Mouse (Mus musculus): ENCODE results near the gene 6820408C15Rik. TPM values are rescaled to one million over a fixed set of nuclear protein-coding genes. Genes with fewer than 3 reads are reported as not detected.

Gene 6820408C15Rik
- polyA plus RNA-seq, 2 experiments = 0.18 to 0.41 TPM

DNA sequence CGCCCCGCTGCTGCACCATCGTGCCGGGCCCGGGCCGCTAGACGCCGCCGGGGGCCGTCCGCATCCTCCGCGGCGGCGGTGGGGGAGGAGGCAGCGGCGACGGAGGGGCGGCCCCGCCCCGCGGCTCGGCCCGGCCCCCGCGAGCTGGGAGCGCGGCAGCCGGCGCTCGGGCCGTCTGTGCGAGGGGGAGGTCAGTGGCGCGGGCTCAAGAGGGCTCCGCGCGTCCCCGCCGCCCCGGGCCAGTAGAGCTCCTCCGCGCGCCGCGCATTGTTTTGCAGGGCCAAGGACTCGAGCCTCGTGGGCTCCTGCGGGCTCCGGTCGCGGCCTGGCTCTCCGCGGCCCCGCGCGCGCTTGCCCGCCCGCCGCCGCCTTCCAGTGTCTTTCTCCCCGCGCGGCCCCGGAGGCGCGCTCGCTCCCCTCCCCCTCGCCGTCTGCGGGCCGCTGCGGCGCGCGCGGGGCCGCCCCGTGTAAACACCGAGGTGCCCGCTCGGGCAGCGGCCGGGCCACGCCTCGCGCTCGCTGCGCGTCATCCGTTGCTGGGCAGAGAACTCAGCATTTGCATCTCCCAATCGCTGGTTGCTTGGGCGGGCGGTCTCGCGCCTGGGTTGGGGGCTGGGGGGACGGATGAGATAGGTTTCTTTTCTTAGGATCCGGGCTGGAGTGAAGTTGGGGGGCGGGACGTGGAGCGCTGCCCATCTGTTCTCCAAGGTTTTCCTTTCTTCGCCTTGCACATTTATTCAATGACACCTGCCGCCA, 17.5 kb upstream of the 6820408C15Rik start, which contains the start of gene Sox12:
Gene Sox12 (minus strand): TSS at position 384 of the 756 bp plus-strand sequence.
- Histone ChIP-seq H3K4me1 (ENCODE audit: control insufficient read depth, insufficient read depth, low read length) (peaks cover 31% of the 10 kb centered on the region), H3K36me3 (ENCODE audit: control insufficient read depth, insufficient read depth, low read length) (peaks cover 19% of the 10 kb centered on the region), H3K27me3 (ENCODE audit: control insufficient read depth, insufficient read depth, low read length) (no peaks in the 10 kb centered on the region), H3K4me3 (replicated peaks; ENCODE audit: low read length) (peak within 1 kb of the TSS; percentile 93), H3K9ac (ENCODE audit: low read depth, low read length, severe bottlenecking) (peak within 1 kb of the TSS; percentile 94), H3K27ac (replicated peaks; ENCODE audit: low read depth, low read length) (peak within 1 kb of the TSS; percentile 99), H3K4me2 (replicated peaks; ENCODE audit: low read depth, low read length, severe bottlenecking) (peak within 1 kb of the TSS; percentile 92), H3K9me3 (ENCODE audit: control insufficient read depth, low read length) (no peaks in the 10 kb centered on the region)
- 0% methylated on average over 30 of the region's 104 CpGs for WGBS
- DNase-seq (ENCODE audit: low spot score) (peak; percentile 96), ATAC-seq (ENCODE audit: low FRiP score, low read depth) (peak; percentile 73)
- TF ChIP-seq POLR2A (IDR thresholded peaks at IDR 0.05; ENCODE audit: borderline replicate concordance, extremely low read depth, insufficient read depth, insufficient read length) = peak; percentile 67; the same call in 1 of the 2 replicates

- Histone ChIP-seq H3K9me3 (ENCODE audit: control insufficient read depth, low read length) (no peaks in the 10 kb centered on the region), H3K27ac (replicated peaks; ENCODE audit: low read depth, low read length) (peak overlapping the region; percentile 99), H3K4me2 (replicated peaks; ENCODE audit: low read depth, low read length, severe bottlenecking) (peak overlapping the region; percentile 92), H3K27me3 (ENCODE audit: control insufficient read depth, insufficient read depth, low read length) (no peaks in the 10 kb centered on the region), H3K9ac (ENCODE audit: low read depth, low read length, severe bottlenecking) (peak overlapping the region; percentile 94), H3K4me1 (ENCODE audit: control insufficient read depth, insufficient read depth, low read length) (peaks cover 29% of the 10 kb centered on the region), H3K36me3 (ENCODE audit: control insufficient read depth, insufficient read depth, low read length) (peaks cover 14% of the 10 kb centered on the region), H3K4me3 (replicated peaks; ENCODE audit: low read length) (peak overlapping the region; percentile 93)
- TF ChIP-seq POLR2A (IDR thresholded peaks at IDR 0.05; ENCODE audit: borderline replicate concordance, extremely low read depth, insufficient read depth, insufficient read length) = 0 out of 2 replicates have a peak, but pooled peaks have one; percentile 17
- DNase-seq (ENCODE audit: low spot score) (peak; percentile 97), ATAC-seq (ENCODE audit: low FRiP score, low read depth) (peak; percentile 81)
- WGBS = under 1% methylated on average over 38 of the region's 38 CpGs
Measured at GRCm38 (mm10) chr2:152398691-152399090, 16.7 kb upstream of the 6820408C15Rik start.

GRCm38 (mm10) chr2:152399122-152399542, 16.3 kb upstream of the 6820408C15Rik start:
- peak; percentile 77 for DNase-seq (ENCODE audit: low spot score)
- Histone ChIP-seq H3K9me3 (ENCODE audit: control insufficient read depth, low read length) (no peaks in the 10 kb centered on the region), H3K4me3 (replicated peaks; ENCODE audit: low read length) (peak overlapping the region; percentile 93), H3K4me1 (ENCODE audit: control insufficient read depth, insufficient read depth, low read length) (peaks cover 26% of the 10 kb centered on the region), H3K9ac (ENCODE audit: low read depth, low read length, severe bottlenecking) (peak overlapping the region; percentile 57), H3K27ac (replicated peaks; ENCODE audit: low read depth, low read length) (peak overlapping the region; percentile 99), H3K27me3 (ENCODE audit: control insufficient read depth, insufficient read depth, low read length) (no peaks in the 10 kb centered on the region), H3K36me3 (ENCODE audit: control insufficient read depth, insufficient read depth, low read length) (peaks cover 10% of the 10 kb centered on the region), H3K4me2 (replicated peaks; ENCODE audit: low read depth, low read length, severe bottlenecking) (peak overlapping the region; percentile 92)
- TF ChIP-seq POLR2A (IDR thresholded peaks at IDR 0.05; ENCODE audit: borderline replicate concordance, extremely low read depth, insufficient read depth, insufficient read length) = no peak
- WGBS = under 1% methylated on average over 13 of the region's 13 CpGs
- ATAC-seq (ENCODE audit: low FRiP score, low read depth) = no peak; the same call in 1 of the 2 replicates

GRCm38 (mm10) chr2:152406126-152406525, 9.3 kb upstream of the 6820408C15Rik start:
- peaks cover 22% of the 10 kb centered on the region for H3K4me1 ChIP-seq (ENCODE audit: control insufficient read depth, insufficient read depth, low read length)
- H3K9me3 ChIP-seq (ENCODE audit: control insufficient read depth, low read length) = no peaks in the 10 kb centered on the region
- peak overlapping the region; percentile 49 for H3K4me2 ChIP-seq (replicated peaks; ENCODE audit: low read depth, low read length, severe bottlenecking)
- ATAC-seq (ENCODE audit: low FRiP score, low read depth) = peak; percentile 94
- H3K27me3 ChIP-seq (ENCODE audit: control insufficient read depth, insufficient read depth, low read length) = no peaks in the 10 kb centered on the region
- H3K36me3 ChIP-seq (ENCODE audit: control insufficient read depth, insufficient read depth, low read length) = no peaks in the 10 kb centered on the region
- H3K9ac ChIP-seq (ENCODE audit: low read depth, low read length, severe bottlenecking) = no peak overlapping the region
- H3K4me3 ChIP-seq (replicated peaks; ENCODE audit: low read length) = peak overlapping the region; percentile 28
- peak; percentile 96 for DNase-seq (ENCODE audit: low spot score)
- no peak for TF ChIP-seq POLR2A (IDR thresholded peaks at IDR 0.05; ENCODE audit: borderline replicate concordance, extremely low read depth, insufficient read depth, insufficient read length)
- H3K27ac ChIP-seq (replicated peaks; ENCODE audit: low read depth, low read length) = peak overlapping the region; percentile 39; the same call in 1 of the 2 replicates
- 0% methylated on average over 19 of the region's 19 CpGs for WGBS

DNA sequence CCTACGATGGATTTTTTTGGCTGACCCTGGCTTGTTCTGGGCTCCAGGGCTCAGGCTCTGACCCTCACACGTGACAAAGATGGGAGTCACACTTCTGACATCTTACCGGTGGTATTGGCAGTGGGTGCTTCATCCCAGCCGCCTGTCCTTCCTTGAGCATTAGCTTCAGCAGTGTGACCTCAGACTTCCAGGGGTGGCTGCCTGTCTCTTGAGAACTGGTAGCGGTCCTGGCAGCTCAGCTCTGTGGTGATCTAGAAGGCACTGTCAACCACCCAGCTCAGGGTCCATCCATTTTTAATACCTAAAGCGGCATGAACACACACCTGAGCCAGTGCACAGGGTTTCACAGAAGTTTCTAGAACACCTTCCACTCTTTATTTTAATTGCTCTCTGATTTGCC, 5.6 kb upstream of the 6820408C15Rik start:
- Histone ChIP-seq H3K27ac (replicated peaks; ENCODE audit: low read depth, low read length) (peak overlapping the region; percentile 98), H3K9me3 (ENCODE audit: control insufficient read depth, low read length) (no peaks in the 10 kb centered on the region), H3K4me2 (replicated peaks; ENCODE audit: low read depth, low read length, severe bottlenecking) (no peak overlapping the region), H3K36me3 (ENCODE audit: control insufficient read depth, insufficient read depth, low read length) (peaks cover 4% of the 10 kb centered on the region; the same call in 1 of the 2 replicates), H3K27me3 (ENCODE audit: control insufficient read depth, insufficient read depth, low read length) (no peaks in the 10 kb centered on the region), H3K9ac (ENCODE audit: low read depth, low read length, severe bottlenecking) (no peak overlapping the region), H3K4me3 (replicated peaks; ENCODE audit: low read length) (no peak overlapping the region), H3K4me1 (ENCODE audit: control insufficient read depth, insufficient read depth, low read length) (peaks cover 27% of the 10 kb centered on the region)
- WGBS = 86% methylated on average over 6 of the region's 6 CpGs
- TF ChIP-seq POLR2A (IDR thresholded peaks at IDR 0.05; ENCODE audit: borderline replicate concordance, extremely low read depth, insufficient read depth, insufficient read length) = no peak
- DNase-seq (ENCODE audit: low spot score) (no peak), ATAC-seq (ENCODE audit: low FRiP score, low read depth) (no peak)

Data from limb, embryonic 14.5 days (tissue).